In the genomic region with DNA sequence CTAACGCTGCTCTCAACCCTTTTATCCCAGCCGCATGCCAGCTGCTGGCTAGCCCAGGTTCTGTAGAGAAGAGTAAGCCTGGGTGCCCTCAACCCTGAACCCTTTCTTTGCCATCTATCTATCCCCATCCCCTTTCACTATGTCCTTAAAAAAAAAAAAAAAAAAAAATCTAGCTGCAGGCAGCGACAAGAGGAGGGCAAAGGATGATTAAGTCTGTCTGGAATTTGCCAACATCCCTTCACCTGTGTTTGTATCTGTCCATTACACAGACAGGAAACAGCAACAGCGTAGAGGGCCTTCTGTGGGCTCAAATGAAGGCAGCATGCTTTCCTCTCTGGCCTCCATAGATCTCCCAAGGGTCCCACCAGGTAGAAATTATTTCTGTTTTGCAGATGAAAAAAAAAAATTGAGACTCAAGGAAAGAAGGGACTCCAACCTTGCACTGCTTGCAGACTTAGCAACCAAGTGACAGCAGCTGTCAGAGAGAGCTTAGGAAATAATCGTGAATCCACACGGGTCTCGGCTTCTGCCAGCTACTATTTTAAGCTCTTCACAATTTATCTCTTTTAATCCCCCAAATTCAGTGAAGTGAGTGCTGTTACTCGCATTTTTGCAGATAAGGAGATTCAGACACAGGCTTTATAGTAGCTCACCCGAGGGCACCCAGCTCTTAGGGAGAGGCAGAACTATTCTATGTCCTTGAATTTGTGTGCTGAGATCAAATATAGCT, we compare ENCODE assay signal across 7 mouse cellular contexts. TPM values are rescaled to one million over a fixed set of nuclear protein-coding genes. Genes with fewer than 3 reads are reported as not detected.
DNase-seq lines count a peak whose midpoint lies in the region; ATAC-seq and TF ChIP-seq lines count a peak whose summit lies in the region.

No protein-coding gene starts in this region.

- H3K9me3 ChIP-seq in lung, embryonic 14.5 days (ENCODE audit: low read depth, low read length): no peaks in the 10 kb centered on the region
- no peaks in the 10 kb centered on the region for H3K9me3 ChIP-seq in forebrain, embryonic 11.5 days (ENCODE audit: control insufficient read depth, low read length)
- H3K9me3 ChIP-seq in limb, embryonic 13.5 days: no peaks in the 10 kb centered on the region
- H3K9me3 ChIP-seq in stomach, embryonic 14.5 days (ENCODE audit: control insufficient read depth, low read depth, low read length): no peaks in the 10 kb centered on the region

- H3K4me1 ChIP-seq in lung, embryonic 14.5 days (ENCODE audit: insufficient read depth): peaks cover 10% of the 10 kb centered on the region
- H3K4me1 ChIP-seq in forebrain, embryonic 11.5 days (replicated peaks; ENCODE audit: control insufficient read depth, insufficient read depth, low read length): peaks cover 3% of the 10 kb centered on the region
- H3K4me1 ChIP-seq in limb, embryonic 13.5 days: peaks cover 51% of the 10 kb centered on the region
- peaks cover 25% of the 10 kb centered on the region for H3K4me1 ChIP-seq in stomach, embryonic 14.5 days (ENCODE audit: control insufficient read depth, insufficient read depth, low read length)

- H3K27me3 ChIP-seq in lung, embryonic 14.5 days (ENCODE audit: insufficient read depth, low read length): no peaks in the 10 kb centered on the region
- H3K27me3 ChIP-seq in forebrain, embryonic 11.5 days (ENCODE audit: control insufficient read depth, insufficient read depth, low read length): no peaks in the 10 kb centered on the region
- H3K27me3 ChIP-seq in limb, embryonic 13.5 days: no peaks in the 10 kb centered on the region
- H3K27me3 ChIP-seq in stomach, embryonic 14.5 days (ENCODE audit: control insufficient read depth, insufficient read depth, low read length): no peaks in the 10 kb centered on the region

- H3K36me3 ChIP-seq in lung, embryonic 14.5 days (ENCODE audit: insufficient read depth): no peaks in the 10 kb centered on the region
- no peaks in the 10 kb centered on the region for H3K36me3 ChIP-seq in forebrain, embryonic 11.5 days (ENCODE audit: control insufficient read depth, insufficient read depth, low read length)
- H3K36me3 ChIP-seq in limb, embryonic 13.5 days: no peaks in the 10 kb centered on the region; the same call in none of the 2 replicates
- H3K36me3 ChIP-seq in stomach, embryonic 14.5 days (ENCODE audit: control insufficient read depth, insufficient read depth, low read length): no peaks in the 10 kb centered on the region

- H3K9ac ChIP-seq in lung, embryonic 14.5 days: peak overlapping the region; percentile 95
- H3K9ac ChIP-seq in forebrain, embryonic 11.5 days (ENCODE audit: low read length): peak overlapping the region; percentile 83
- peak overlapping the region; percentile 98 for H3K9ac ChIP-seq in limb, embryonic 13.5 days
- no peak overlapping the region for H3K9ac ChIP-seq in stomach, embryonic 14.5 days (replicated peaks; ENCODE audit: low read depth, low read length)

- peak overlapping the region; percentile 86 for H3K4me2 ChIP-seq in lung, embryonic 14.5 days
- peak overlapping the region; percentile 84 for H3K4me2 ChIP-seq in forebrain, embryonic 11.5 days (ENCODE audit: low read depth, low read length, severe bottlenecking)
- H3K4me2 ChIP-seq in limb, embryonic 13.5 days (replicated peaks): peak overlapping the region; percentile 75
- peak overlapping the region; percentile 86 for H3K4me2 ChIP-seq in stomach, embryonic 14.5 days (replicated peaks; ENCODE audit: low read depth, low read length)

- DNase-seq in lung, embryonic 14.5 days: no peak
- no peak for DNase-seq in lung, postnatal 36 days
- DNase-seq in forebrain, embryonic 11.5 days (ENCODE audit: low spot score): peak; percentile 30
- no peak for DNase-seq in layer of hippocampus, adult 11-12 months (ENCODE audit: low spot score)

- H3K4me3 ChIP-seq in lung, embryonic 14.5 days (ENCODE audit: low read depth, low read length): peak overlapping the region; percentile 82
- H3K4me3 ChIP-seq in forebrain, embryonic 11.5 days (ENCODE audit: low read depth, low read length): peak overlapping the region; percentile 61
- H3K4me3 ChIP-seq in limb, embryonic 13.5 days: peak overlapping the region; percentile 91
- peak overlapping the region; percentile 84 for H3K4me3 ChIP-seq in stomach, embryonic 14.5 days (ENCODE audit: low read depth, low read length)

- no peak for TF ChIP-seq CTCF in lung, embryonic 14.5 days (IDR thresholded peaks at IDR 0.05; ENCODE audit: low read depth)

- H3K27ac ChIP-seq in lung, embryonic 14.5 days (ENCODE audit: low read depth): peak overlapping the region; percentile 96
- H3K27ac ChIP-seq in forebrain, embryonic 11.5 days (ENCODE audit: low read depth, low read length): no peak overlapping the region; the same call in 1 of the 2 replicates
- peak overlapping the region; percentile 97 for H3K27ac ChIP-seq in limb, embryonic 13.5 days
- peak overlapping the region; percentile 95 for H3K27ac ChIP-seq in stomach, embryonic 14.5 days (ENCODE audit: low read length)

- no peak for ATAC-seq in lung, embryonic 14.5 days (ENCODE audit: insufficient read depth)
- no peak; the same call in 1 of the 2 replicates for ATAC-seq in forebrain, embryonic 11.5 days (replicated peaks; ENCODE audit: low FRiP score)
- ATAC-seq in limb, embryonic 13.5 days (ENCODE audit: low FRiP score, low read depth): no peak; the same call in 1 of the 2 replicates
- no peak; the same call in 1 of the 2 replicates for ATAC-seq in stomach, embryonic 14.5 days (ENCODE audit: insufficient number of reproducible peaks, insufficient read depth, low FRiP score, low read depth)
- no peak for ATAC-seq in CD4-positive, CD25-positive, alpha-beta regulatory T cell, adult 4 months

- WGBS in lung, embryonic 14.5 days: 10% methylated on average over 9 of the region's 9 CpGs
- WGBS in forebrain, embryonic 11.5 days: 25% methylated on average over 9 of the region's 9 CpGs
- WGBS in limb, embryonic 13.5 days: 22% methylated on average over 9 of the region's 9 CpGs
- WGBS in stomach, embryonic 14.5 days: 14% methylated on average over 9 of the region's 9 CpGs

RNA-seq across cellular contexts. Expression of gene Cd276, which starts 0.6 kb away (rescaled TPM):
- polyA plus RNA-seq in lung, embryonic 14.5 days (2014; fragmentation: Nextera tagmentation; extraction: Ambion mirVana): 51.0 and 55.0 TPM in 2 replicates
- polyA plus RNA-seq in forebrain, embryonic 11.5 days (2014; fragmentation: Nextera tagmentation; extraction: Ambion mirVana): 34.7 and 35.8 TPM in 2 replicates
- polyA plus RNA-seq in limb, embryonic 13.5 days (2015; fragmentation: Nextera tagmentation; extraction: Ambion mirVana): 59.6 and 71.4 TPM in 2 replicates
- 43.0 and 45.7 TPM in 2 replicates for polyA plus RNA-seq in stomach, embryonic 14.5 days (2014; fragmentation: Nextera tagmentation; extraction: Ambion mirVana)
- not detected for polyA plus RNA-seq in CD4-positive, CD25-positive, alpha-beta regulatory T cell, adult 4 months (2017; shearing (Covaris generic))

RNA-seq across cellular contexts. Expression of gene Nptn, which starts 26.2 kb away (rescaled TPM):
- polyA plus RNA-seq in lung, embryonic 14.5 days (2014; fragmentation: Nextera tagmentation; extraction: Ambion mirVana): 124 and 140 TPM in 2 replicates
- 58.7 and 60.3 TPM in 2 replicates for polyA plus RNA-seq in forebrain, embryonic 11.5 days (2014; fragmentation: Nextera tagmentation; extraction: Ambion mirVana)
- polyA plus RNA-seq in limb, embryonic 13.5 days (2015; fragmentation: Nextera tagmentation; extraction: Ambion mirVana): 99.6 and 101 TPM in 2 replicates
- polyA plus RNA-seq in stomach, embryonic 14.5 days (2014; fragmentation: Nextera tagmentation; extraction: Ambion mirVana): 152 and 154 TPM in 2 replicates
- polyA plus RNA-seq in CD4-positive, CD25-positive, alpha-beta regulatory T cell, adult 4 months (2017; shearing (Covaris generic)): 10 to 100 TPM; 70.3 to 72.6 TPM

Comparison
In these comparisons a context has a peak if more than half of its experiments do, and no peak if none do; other contexts are left out.
1. RNA of gene Cd276, which starts 0.6 kb away (polyA plus RNA-seq): 59.6 to 71.4 TPM in limb, embryonic 13.5 days, 51.0 to 55.0 TPM in lung, embryonic 14.5 days, 43.0 to 45.7 TPM in stomach, embryonic 14.5 days and 34.7 to 35.8 TPM in forebrain, embryonic 11.5 days; not detected in CD4-positive, CD25-positive, alpha-beta regulatory T cell, adult 4 months; every median in the first group is over 10 times any median in the second.
2. Peak in every context shown above with its lines, with median percentiles within 50 percentile points of each other: H3K4me2 ChIP-seq and H3K4me3 ChIP-seq.